Mouse (Mus musculus) MEL (cell line): Measurements from ENCODE around the gene Lbp. TPM values are rescaled to one million over a fixed set of nuclear protein-coding genes. Genes with fewer than 3 reads are reported as not detected.
A peak's percentile ranks its signal among the peaks of the same experiment; 100 is the strongest.

Experiments
- DNase-seq: peaks from one replicate; pipeline ENCODE4 v3.0.0; 2011; ENCODE audit warnings: low read depth, low spot score
- H3K27ac ChIP-seq: 2 replicates; pipeline ENCODE4 v1.5.1; 2012; ENCODE audit warnings: low read depth, mild to moderate bottlenecking, control low read depth, low read length, moderate library complexity; ENCODE audit not compliant: control insufficient read depth
- H3K27me3 ChIP-seq, 2 experiments: fragments of 150-350 bp in 1 of 2; sonication (generic) in 1 of 2; 2 replicates each; pipeline ENCODE4 v1.6.1; 2012; ENCODE audit warnings: low read length in 2 of 2, mild to moderate bottlenecking in 2 of 2, improper control_type of control experiment in 1 of 2, moderate library complexity in 1 of 2; ENCODE audit not compliant: insufficient read depth in 2 of 2, control insufficient read depth in 1 of 2
- H3K36me3 ChIP-seq, 2 experiments: 2 replicates each; pipeline ENCODE4 v1.6.1; 2012 to 2014; ENCODE audit warnings: low read length in 2 of 2, improper control_type of control experiment in 1 of 2, inconsistent platforms in 1 of 2, mild to moderate bottlenecking in 1 of 2; ENCODE audit not compliant: insufficient read depth in 2 of 2, control insufficient read depth in 1 of 2
- H3K4me1 ChIP-seq, 2 experiments: fragments of 150-350 bp in 1 of 2; sonication (generic) in 1 of 2; 2 replicates each; pipeline ENCODE4 v1.6.1; 2012; ENCODE audit warnings: low read length in 2 of 2, improper control_type of control experiment in 1 of 2, mild to moderate bottlenecking in 1 of 2; ENCODE audit not compliant: insufficient read depth in 2 of 2, control insufficient read depth in 1 of 2
- H3K4me3 ChIP-seq, 2 experiments: fragments of 150-350 bp in 1 of 2; sonication (generic) in 1 of 2; 2 replicates each; pipeline ENCODE4 v1.5.1; 2012; ENCODE audit warnings: low read depth in 2 of 2, low read length in 2 of 2, mild to moderate bottlenecking in 2 of 2, moderate library complexity in 2 of 2, control low read depth in 1 of 2, improper control_type of control experiment in 1 of 2; ENCODE audit not compliant: control insufficient read depth in 1 of 2, insufficient read depth in 1 of 2
- H3K79me2 ChIP-seq: 2 replicates; pipeline ENCODE4 v1.6.1; 2012; ENCODE audit warnings: mild to moderate bottlenecking, low read length, moderate library complexity; ENCODE audit not compliant: control insufficient read depth, poor library complexity, insufficient read depth
- H3K9ac ChIP-seq: 2 replicates; pipeline ENCODE4 v1.6.1; 2012; ENCODE audit warnings: low read depth, mild to moderate bottlenecking, control low read depth, low read length, moderate library complexity; ENCODE audit not compliant: control insufficient read depth, poor library complexity, severe bottlenecking
- H3K9me3 ChIP-seq: fragments of 150-350 bp; sonication (generic); replicated peaks from 2 replicates; pipeline ENCODE4 v1.6.1; 2012; ENCODE audit warnings: mild to moderate bottlenecking, low read length, improper control_type of control experiment, moderate library complexity; ENCODE audit not compliant: insufficient read depth
- BHLHE40 ChIP-seq: IDR thresholded peaks from 2 replicates; pipeline ENCODE4 v1.6.1; 2012; ENCODE audit warnings: low read depth, mild to moderate bottlenecking, inconsistent platforms, low read length, improper control_type of control experiment, borderline replicate concordance
- CTCF ChIP-seq, 3 experiments: IDR thresholded peaks in 2 of 3; conservative IDR thresholded peaks in 1 of 3; 2 replicates each; pipeline ENCODE4 v1.5.1; 2011 to 2012; ENCODE audit warnings: low read length in 3 of 3, low read depth in 2 of 3, mild to moderate bottlenecking in 2 of 3, improper control_type of control experiment in 1 of 3, inconsistent platforms in 1 of 3, mixed read lengths in 1 of 3, moderate library complexity in 1 of 3; ENCODE audit not compliant: control insufficient read depth in 1 of 3, insufficient read depth in 1 of 3, poor library complexity in 1 of 3, severe bottlenecking in 1 of 3
- E2F4 ChIP-seq: IDR thresholded peaks from 2 replicates; pipeline ENCODE4 v1.6.1; 2011; ENCODE audit warnings: low read depth, low read length, improper control_type of control experiment, borderline replicate concordance
- ELF1 ChIP-seq: IDR thresholded peaks from 2 replicates; pipeline ENCODE4 v1.6.1; 2014; ENCODE audit warnings: low read depth, mild to moderate bottlenecking, inconsistent platforms, low read length, improper control_type of control experiment, moderate library complexity
- GABPA ChIP-seq: IDR thresholded peaks from 2 replicates; pipeline ENCODE4 v1.6.1; 2012; ENCODE audit warnings: low read depth, mild to moderate bottlenecking, inconsistent platforms, low read length, improper control_type of control experiment, moderate library complexity
- GATA1 ChIP-seq: IDR thresholded peaks from 2 replicates; pipeline ENCODE4 v1.6.1; 2011; ENCODE audit warnings: low read depth, low read length, improper control_type of control experiment
- HCFC1 ChIP-seq: IDR thresholded peaks from 2 replicates; pipeline ENCODE4 v1.6.1; 2012; ENCODE audit warnings: low read depth, mild to moderate bottlenecking, inconsistent platforms, low read length, improper control_type of control experiment, moderate library complexity
- KAT2A ChIP-seq: conservative IDR thresholded peaks from 2 replicates; pipeline ENCODE4 v1.6.1; 2012; ENCODE audit warnings: low read depth, low read length, improper control_type of control experiment, inconsistent platforms
- MAX ChIP-seq: IDR thresholded peaks from 2 replicates; pipeline ENCODE4 v1.6.1; 2011; ENCODE audit warnings: low read length, improper control_type of control experiment
- MEF2A ChIP-seq: IDR thresholded peaks from 2 replicates; pipeline ENCODE4 v1.6.1; 2014; ENCODE audit warnings: low read depth, mild to moderate bottlenecking, inconsistent platforms, low read length, improper control_type of control experiment; ENCODE audit not compliant: poor library complexity, insufficient replicate concordance, severe bottlenecking; ENCODE audit errors: extremely low read depth
- MXI1 ChIP-seq: IDR thresholded peaks from 2 replicates; pipeline ENCODE4 v1.6.1; 2011; ENCODE audit warnings: mild to moderate bottlenecking, low read depth, low read length, improper control_type of control experiment
- MYC ChIP-seq: IDR thresholded peaks from 2 replicates; pipeline ENCODE4 v1.6.1; 2011; ENCODE audit warnings: low read depth, mild to moderate bottlenecking, low read length, improper control_type of control experiment, moderate library complexity
- NELFE ChIP-seq: IDR thresholded peaks from 2 replicates; pipeline ENCODE4 v1.6.1; 2011; ENCODE audit warnings: low read depth, low read length, improper control_type of control experiment
- POLR2A ChIP-seq, 2 experiments: IDR thresholded peaks; 2 replicates each; pipeline ENCODE4 v1.6.1; 2011 to 2012; ENCODE audit warnings: low read length in 2 of 2, mild to moderate bottlenecking in 2 of 2, control low read depth in 1 of 2, improper control_type of control experiment in 1 of 2, low read depth in 1 of 2, moderate library complexity in 1 of 2; ENCODE audit not compliant: control insufficient read depth in 1 of 2, insufficient read depth in 1 of 2, poor library complexity in 1 of 2
- POLR2AphosphoS5 ChIP-seq: IDR thresholded peaks from 2 replicates; pipeline ENCODE4 v1.6.1; 2012; ENCODE audit warnings: low read depth, borderline replicate concordance, mild to moderate bottlenecking, inconsistent platforms, low read length, moderate library complexity, mixed read lengths
- SIN3A ChIP-seq: IDR thresholded peaks from 2 replicates; pipeline ENCODE4 v1.6.1; 2012; ENCODE audit warnings: low read length, improper control_type of control experiment, inconsistent platforms
- SMC3 ChIP-seq: IDR thresholded peaks from 2 replicates; pipeline ENCODE4 v1.6.1; 2011; ENCODE audit warnings: low read depth, low read length, improper control_type of control experiment
- TCF12 ChIP-seq: IDR thresholded peaks from 2 replicates; pipeline ENCODE4 v1.6.1; 2014; ENCODE audit warnings: low read depth, mild to moderate bottlenecking, inconsistent platforms, low read length, improper control_type of control experiment, moderate library complexity
- USF1 ChIP-seq: IDR thresholded peaks from 2 replicates; pipeline ENCODE4 v1.6.1; 2014; ENCODE audit warnings: low read depth, mild to moderate bottlenecking, inconsistent platforms, low read length, improper control_type of control experiment, moderate library complexity
- ZC3H11A ChIP-seq: IDR thresholded peaks from 2 replicates; pipeline ENCODE4 v1.6.1; 2012; ENCODE audit warnings: low read depth, mild to moderate bottlenecking, inconsistent platforms, low read length, improper control_type of control experiment
- ZMIZ1 ChIP-seq: IDR thresholded peaks from 2 replicates; pipeline ENCODE4 v1.6.1; 2012; ENCODE audit warnings: low read depth, mild to moderate bottlenecking, inconsistent platforms, low read length, improper control_type of control experiment, moderate library complexity
- ZNF384 ChIP-seq: IDR thresholded peaks from 2 replicates; pipeline ENCODE4 v1.6.1; 2012; ENCODE audit warnings: low read depth, mild to moderate bottlenecking, inconsistent platforms, low read length, improper control_type of control experiment
- polyA plus RNA-seq, 2 experiments: library from polyadenylated mRNA; stranded (reverse) in 1 of 2; unstranded in 1 of 2; fragments of >175 nt in 1 of 2; fragments of >200 nt in 1 of 2; gene quantifications; 2 replicates each; pipeline versions ENCODE4 v1.2.1 to v1.2.4; 2012; ENCODE audit warnings: low replicate concordance in 2 of 2, low read depth in 1 of 2; ENCODE audit not compliant: insufficient read length in 2 of 2, insufficient read depth in 1 of 2, missing spikeins in 1 of 2
- total RNA-seq: library from RNA; depleted of rRNA; stranded (reverse); fragments of 300-350 nt; gene quantifications from 2 replicates; pipeline ENCODE4 v1.2.3, GENCODE M21; 2012

Gene Lbp
- total and polyA plus RNA-seq, 3 experiments = not detected

DNA sequence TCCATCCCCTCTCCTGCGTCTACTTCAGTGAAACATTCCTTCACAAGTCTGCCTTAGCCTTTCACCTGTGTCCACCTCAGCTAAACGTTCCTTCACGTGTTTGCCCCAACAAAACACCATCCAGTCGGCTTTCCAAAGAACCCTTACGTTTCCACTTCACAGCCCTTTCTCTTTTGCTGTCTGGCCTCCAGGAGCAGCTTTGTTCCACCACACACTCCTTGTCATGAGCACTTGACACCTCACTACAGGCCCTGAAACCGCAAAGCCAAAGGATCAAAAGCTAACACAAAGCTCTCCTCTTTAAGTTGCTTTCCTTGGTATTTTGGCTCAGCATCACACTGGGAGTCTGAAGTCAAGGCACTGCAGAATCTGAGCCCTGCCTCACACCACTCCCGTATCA, 67.2 kb downstream of the Lbp start:
- Histone ChIP-seq H3K27ac (no peak overlapping the region), H3K4me3 (no peak overlapping the region), H3K27me3 (no peaks in the 10 kb centered on the region), H3K4me1 (peaks cover 5 to 7% of the 10 kb centered on the region in 2 experiments; a peak in 3 of 4 replicates), H3K9ac (no peak overlapping the region), H3K79me2 (no peaks in the 10 kb centered on the region), H3K9me3 (no peaks in the 10 kb centered on the region)
- DNase-seq = no peak
- no peak for TF ChIP-seq ZNF384
- no peak for TF ChIP-seq KAT2A
- TF ChIP-seq ZC3H11A = no peak
- no peak for TF ChIP-seq SMC3
- TF ChIP-seq POLR2AphosphoS5 = no peak
- TF ChIP-seq POLR2A (IDR thresholded peaks at IDR 0.05; ENCODE audit: control insufficient read depth in 1 of 2, insufficient read depth in 1 of 2, low read depth in 1 of 2, low read length in 2 of 2, poor library complexity in 1 of 2) = no peak
- TF ChIP-seq ZMIZ1 = no peak
- no peak for TF ChIP-seq CTCF (IDR thresholded peaks at IDR 0.05 in 2 of 3, conservative IDR thresholded peaks at IDR 0.05 in 1 of 3; ENCODE audit: control insufficient read depth in 1 of 3, insufficient read depth in 1 of 3, low read depth in 2 of 3, low read length in 3 of 3, poor library complexity in 1 of 3, severe bottlenecking in 1 of 3)
- no peak for TF ChIP-seq MXI1
- TF ChIP-seq, all 39 proteins: peak for 0
- peaks cover 0 to 2% of the 10 kb centered on the region in 2 experiments; a peak in 1 of 4 replicates for H3K36me3 ChIP-seq

DNA sequence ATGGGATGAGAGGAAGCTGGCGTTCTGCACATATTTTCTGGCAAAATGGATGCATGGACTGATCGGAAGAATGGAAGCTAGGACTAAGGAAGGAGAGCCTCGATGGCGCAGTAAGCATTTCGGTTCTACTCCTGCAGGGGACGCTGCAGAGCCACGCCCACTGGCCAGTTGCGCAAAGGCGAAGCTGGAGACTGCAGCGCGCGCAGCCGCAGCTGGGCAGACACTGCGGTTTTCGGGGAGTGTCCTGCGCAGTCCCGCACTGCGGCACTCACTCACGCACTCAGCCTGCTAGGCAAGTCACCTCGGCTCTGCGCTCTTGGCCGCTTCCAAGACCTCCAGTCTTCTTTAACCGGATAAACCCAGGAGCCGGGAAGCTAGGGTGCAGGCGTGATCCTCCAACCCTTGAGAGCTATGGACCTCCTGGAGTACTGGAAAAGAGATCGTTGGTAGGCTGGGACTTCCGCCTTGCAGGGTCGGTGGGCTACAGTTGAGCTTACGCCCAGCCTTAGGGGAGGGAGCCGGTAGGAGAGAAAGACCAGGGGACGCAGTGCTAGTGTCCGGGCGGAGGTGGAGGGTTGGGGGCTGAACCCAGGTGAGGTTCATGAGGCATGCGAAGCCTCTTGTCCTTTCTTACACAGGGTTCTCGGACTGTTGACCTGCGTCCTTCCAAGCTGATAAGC, 69.3 kb downstream of the Lbp start, which contains the start of gene Snhg11:
TSS of gene Snhg11 (plus strand) at position 196 of the 680 bp plus-strand sequence.
- TF ChIP-seq MEF2A = no peak
- TF ChIP-seq CTCF (IDR thresholded peaks at IDR 0.05 in 2 of 3, conservative IDR thresholded peaks at IDR 0.05 in 1 of 3; ENCODE audit: control insufficient read depth in 1 of 3, insufficient read depth in 1 of 3, low read depth in 2 of 3, low read length in 3 of 3, poor library complexity in 1 of 3, severe bottlenecking in 1 of 3) = peak in 1 of 3 experiments; percentile 4; a peak in 1 of 6 replicates
- no peak for TF ChIP-seq GABPA
- H3K4me1 ChIP-seq = peaks cover 5 to 13% of the 10 kb centered on the region in 2 experiments
- H3K9me3 ChIP-seq = no peaks in the 10 kb centered on the region
- H3K79me2 ChIP-seq = no peaks in the 10 kb centered on the region
- no peak within 1 kb of the TSS for H3K27ac ChIP-seq
- H3K36me3 ChIP-seq = peaks cover 0 to 2% of the 10 kb centered on the region in 2 experiments; a peak in 1 of 4 replicates
- H3K9ac ChIP-seq = no peak within 1 kb of the TSS
- no peak for DNase-seq
- H3K4me3 ChIP-seq = no peak within 1 kb of the TSS
- no peaks in the 10 kb centered on the region for H3K27me3 ChIP-seq

DNA sequence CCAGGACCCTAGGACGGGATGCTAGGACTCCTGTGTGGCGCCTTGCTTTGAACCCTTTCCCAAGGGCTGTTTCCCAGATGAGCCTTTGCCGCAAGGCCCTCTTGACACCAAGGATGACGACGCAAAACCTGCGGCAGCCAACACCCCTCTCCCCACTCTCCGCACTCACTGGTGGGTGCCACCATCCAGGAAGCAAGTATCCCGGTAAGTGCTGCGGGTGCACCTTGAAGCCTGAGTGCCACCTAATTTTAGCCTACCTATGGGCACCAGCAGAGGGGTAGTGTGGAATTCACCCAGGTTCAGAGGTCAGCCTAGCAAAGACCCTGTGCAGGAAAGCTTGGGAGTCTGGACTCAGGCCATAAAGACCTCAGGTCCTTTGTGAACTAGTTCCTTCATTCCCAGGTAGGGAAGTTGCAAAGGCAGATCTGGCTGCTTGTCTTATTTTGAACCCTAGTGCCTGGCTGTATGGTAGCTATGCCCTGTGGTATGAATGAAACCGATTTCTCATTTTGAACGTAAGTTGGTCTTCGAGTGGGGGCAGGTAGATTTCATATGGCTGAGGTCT, 69.9 kb downstream of the Lbp start:
- Histone ChIP-seq H3K4me1 (peaks cover 5 to 13% of the 10 kb centered on the region in 2 experiments), H3K36me3 (peaks cover 0 to 2% of the 10 kb centered on the region in 2 experiments; a peak in 1 of 4 replicates), H3K9ac (no peak overlapping the region), H3K4me3 (no peak overlapping the region), H3K79me2 (no peaks in the 10 kb centered on the region), H3K27me3 (no peaks in the 10 kb centered on the region), H3K9me3 (no peaks in the 10 kb centered on the region), H3K27ac (no peak overlapping the region)
- DNase-seq = no peak
- no peak for TF ChIP-seq GATA1
- TF ChIP-seq NELFE = no peak
- no peak for TF ChIP-seq SIN3A
- TF ChIP-seq USF1 = no peak
- no peak for TF ChIP-seq TCF12
- TF ChIP-seq MAX = no peak
- TF ChIP-seq HCFC1 = no peak
- no peak for TF ChIP-seq ELF1
- TF ChIP-seq CTCF (IDR thresholded peaks at IDR 0.05 in 2 of 3, conservative IDR thresholded peaks at IDR 0.05 in 1 of 3; ENCODE audit: control insufficient read depth in 1 of 3, insufficient read depth in 1 of 3, low read depth in 2 of 3, low read length in 3 of 3, poor library complexity in 1 of 3, severe bottlenecking in 1 of 3) = no peak
- TF ChIP-seq BHLHE40 = no peak
- no peak for TF ChIP-seq SMC3
- no peak for TF ChIP-seq MEF2A
- TF ChIP-seq MYC = no peak
- no peak for TF ChIP-seq POLR2A (IDR thresholded peaks at IDR 0.05; ENCODE audit: control insufficient read depth in 1 of 2, insufficient read depth in 1 of 2, low read depth in 1 of 2, low read length in 2 of 2, poor library complexity in 1 of 2)
- TF ChIP-seq E2F4 = no peak
- TF ChIP-seq GABPA = no peak
